Mouse (Mus musculus) MEL (cell line): ENCODE measurements at regions not wholly inside any gene's neighbourhood (a gene's known extent, or its start where the extent isn't known, plus 50 kb on each side); places are given as distances from the start of the nearest gene placed in this dataset.

Experiments used
- CTCF ChIP-seq, 3 experiments: IDR thresholded peaks in 2 of 3; conservative IDR thresholded peaks in 1 of 3; 2 replicates each; pipeline ENCODE4 v1.5.1; 2011 to 2012; ENCODE audit warnings: low read length in 3 of 3, low read depth in 2 of 3, mild to moderate bottlenecking in 2 of 3, improper control_type of control experiment in 1 of 3, inconsistent platforms in 1 of 3, mixed read lengths in 1 of 3, moderate library complexity in 1 of 3; ENCODE audit not compliant: control insufficient read depth in 1 of 3, insufficient read depth in 1 of 3, poor library complexity in 1 of 3, severe bottlenecking in 1 of 3
- EP300 ChIP-seq, 2 experiments: IDR thresholded peaks; 2 replicates each; pipeline ENCODE4 v1.6.1; 2011; ENCODE audit warnings: improper control_type of control experiment in 2 of 2, low read length in 2 of 2, low read depth in 1 of 2, mild to moderate bottlenecking in 1 of 2
- ETS1 ChIP-seq: IDR thresholded peaks from 2 replicates; pipeline ENCODE4 v1.6.1; 2012; ENCODE audit warnings: low read depth, mild to moderate bottlenecking, inconsistent platforms, low read length, improper control_type of control experiment, moderate library complexity
- MAFK ChIP-seq: IDR thresholded peaks from 2 replicates; pipeline ENCODE4 v1.6.1; 2011; ENCODE audit warnings: low read depth, mild to moderate bottlenecking, low read length, improper control_type of control experiment, borderline replicate concordance
- MAZ ChIP-seq: IDR thresholded peaks from 2 replicates; pipeline ENCODE4 v1.6.1; 2012; ENCODE audit warnings: low read depth, mild to moderate bottlenecking, inconsistent platforms, low read length, improper control_type of control experiment
- MEF2A ChIP-seq: IDR thresholded peaks from 2 replicates; pipeline ENCODE4 v1.6.1; 2014; ENCODE audit warnings: low read depth, mild to moderate bottlenecking, inconsistent platforms, low read length, improper control_type of control experiment; ENCODE audit not compliant: poor library complexity, insufficient replicate concordance, severe bottlenecking; ENCODE audit errors: extremely low read depth
- MXI1 ChIP-seq: IDR thresholded peaks from 2 replicates; pipeline ENCODE4 v1.6.1; 2011; ENCODE audit warnings: mild to moderate bottlenecking, low read depth, low read length, improper control_type of control experiment
- POLR2A ChIP-seq, 2 experiments: IDR thresholded peaks; 2 replicates each; pipeline ENCODE4 v1.6.1; 2011 to 2012; ENCODE audit warnings: low read length in 2 of 2, mild to moderate bottlenecking in 2 of 2, control low read depth in 1 of 2, improper control_type of control experiment in 1 of 2, low read depth in 1 of 2, moderate library complexity in 1 of 2; ENCODE audit not compliant: control insufficient read depth in 1 of 2, insufficient read depth in 1 of 2, poor library complexity in 1 of 2
- TAL1 ChIP-seq: IDR thresholded peaks from 2 replicates; pipeline ENCODE4 v1.6.1; 2012; ENCODE audit warnings: mild to moderate bottlenecking, inconsistent platforms, low read length, moderate library complexity, mixed read lengths
- TCF12 ChIP-seq: IDR thresholded peaks from 2 replicates; pipeline ENCODE4 v1.6.1; 2014; ENCODE audit warnings: low read depth, mild to moderate bottlenecking, inconsistent platforms, low read length, improper control_type of control experiment, moderate library complexity
- USF1 ChIP-seq: IDR thresholded peaks from 2 replicates; pipeline ENCODE4 v1.6.1; 2014; ENCODE audit warnings: low read depth, mild to moderate bottlenecking, inconsistent platforms, low read length, improper control_type of control experiment, moderate library complexity
- ZKSCAN1 ChIP-seq: IDR thresholded peaks from 2 replicates; pipeline ENCODE4 v1.6.1; 2012; ENCODE audit warnings: low read depth, mild to moderate bottlenecking, inconsistent platforms, low read length, improper control_type of control experiment, moderate library complexity
- ZMIZ1 ChIP-seq: IDR thresholded peaks from 2 replicates; pipeline ENCODE4 v1.6.1; 2012; ENCODE audit warnings: low read depth, mild to moderate bottlenecking, inconsistent platforms, low read length, improper control_type of control experiment, moderate library complexity

DNA sequence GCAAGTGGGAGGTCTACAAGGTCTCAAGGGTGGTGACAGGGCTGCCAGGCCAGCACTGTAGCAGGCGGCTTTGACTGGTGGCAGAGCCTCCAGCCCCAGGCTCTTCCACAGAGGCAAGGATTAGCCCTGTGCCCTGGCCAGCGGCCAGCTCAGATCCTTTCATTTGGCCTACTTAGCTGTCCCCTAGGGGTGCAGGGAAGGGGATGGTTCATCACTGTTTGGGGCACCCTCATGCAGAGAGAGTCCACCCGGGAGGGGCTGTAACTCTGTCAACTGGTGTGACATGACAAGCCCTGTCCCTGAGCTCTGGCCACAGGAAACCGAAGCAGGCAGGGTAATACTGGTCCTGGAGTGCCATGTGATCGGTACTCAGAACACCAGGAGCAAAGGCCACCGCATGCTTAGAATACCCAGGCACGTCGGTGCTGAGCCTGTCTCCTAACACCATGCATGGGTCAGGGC lies 378.4 kb downstream of the Zfp536 start:
- TF ChIP-seq POLR2A (IDR thresholded peaks at IDR 0.05; ENCODE audit: control insufficient read depth in 1 of 2, insufficient read depth in 1 of 2, low read depth in 1 of 2, low read length in 2 of 2, poor library complexity in 1 of 2): no peak
- no peak for TF ChIP-seq EP300 (IDR thresholded peaks at IDR 0.05; ENCODE audit: low read depth in 1 of 2, low read length in 2 of 2)
- TF ChIP-seq ZMIZ1: no peak
- no peak for TF ChIP-seq CTCF (IDR thresholded peaks at IDR 0.05 in 2 of 3, conservative IDR thresholded peaks at IDR 0.05 in 1 of 3; ENCODE audit: control insufficient read depth in 1 of 3, insufficient read depth in 1 of 3, low read depth in 2 of 3, low read length in 3 of 3, poor library complexity in 1 of 3, severe bottlenecking in 1 of 3)
- no peak for TF ChIP-seq TCF12
- no peak for TF ChIP-seq TAL1
- TF ChIP-seq USF1: no peak
- TF ChIP-seq ZKSCAN1: no peak
- TF ChIP-seq ETS1: no peak
- no peak for TF ChIP-seq MAFK
- no peak for TF ChIP-seq MEF2A
- no peak for TF ChIP-seq MXI1
- TF ChIP-seq MAZ: no peak
